Mouse (Mus musculus) limb, embryonic 10.5 days (tissue): ENCODE results near the gene 2310003L06Rik. TPM values are rescaled to one million over a fixed set of nuclear protein-coding genes. Genes with fewer than 3 reads are reported as not detected.
A peak's percentile ranks its signal among the peaks of the same experiment; 100 is the strongest.

Experiments used
- DNase-seq: peaks from one replicate; pipeline ENCODE4 v3.0.0-alpha.2; 2017; ENCODE audit warnings: low spot score
- H3K27ac ChIP-seq: fragments of 300-500 bp; sonication (generic); 2 replicates; pipeline ENCODE4 v1.5.1; 2016; ENCODE audit warnings: mild to moderate bottlenecking
- H3K27me3 ChIP-seq: fragments of 300-500 bp; sonication (generic); 2 replicates; pipeline ENCODE4 v1.6.1; 2016; ENCODE audit warnings: low read depth, mild to moderate bottlenecking; ENCODE audit not compliant: poor library complexity, severe bottlenecking
- H3K36me3 ChIP-seq: fragments of 300-500 bp; sonication (generic); 2 replicates; pipeline ENCODE4 v1.6.1; 2016; ENCODE audit warnings: mild to moderate bottlenecking, moderate library complexity
- H3K4me1 ChIP-seq: fragments of 300-500 bp; sonication (generic); 2 replicates; pipeline ENCODE4 v1.6.1; 2016
- H3K4me3 ChIP-seq: fragments of 300-500 bp; sonication (generic); 2 replicates; pipeline ENCODE4 v1.5.1; 2016; ENCODE audit warnings: mild to moderate bottlenecking, moderate library complexity
- H3K9me3 ChIP-seq: fragments of 300-500 bp; sonication (generic); replicated peaks from 2 replicates; pipeline ENCODE4 v1.6.1; 2016; ENCODE audit warnings: mild to moderate bottlenecking
- WGBS: fragments of 180-500 bp; shearing (Covaris S2); methylation state at CpG from one replicate; pipeline ENCODE4 v1.1.7; 2016; 5-methylcytosine and 5-hydroxymethylcytosine counted together
- polyA plus RNA-seq: library from polyadenylated mRNA; unstranded; fragments of >200 nt; fragmentation: Nextera tagmentation; extraction: Ambion mirVana; gene quantifications from 2 replicates; pipeline ENCODE4 v1.2.1, GENCODE M21; 2016

The 2310003L06Rik gene
- not detected in 2 replicates for polyA plus RNA-seq

DNA sequence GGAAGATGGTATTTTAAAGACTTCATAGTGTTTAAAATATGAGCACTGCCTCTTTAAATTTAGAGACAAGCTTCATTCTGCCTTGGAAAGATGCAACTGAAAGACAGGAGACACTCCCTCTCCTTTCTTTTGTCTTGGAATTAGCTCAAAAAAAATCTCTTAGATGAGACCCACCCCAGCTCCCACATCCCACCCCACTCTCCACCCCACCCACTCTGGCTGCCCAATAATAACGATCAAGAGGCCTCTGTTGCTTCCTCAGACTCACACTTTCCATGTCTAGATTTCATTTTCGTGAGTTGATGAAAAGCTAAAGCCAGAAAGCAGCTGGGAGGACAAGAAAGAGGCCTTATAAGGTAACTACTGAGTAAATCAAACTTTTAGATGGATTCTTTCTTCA lies at the start of gene 2310003L06Rik, which contains the start of gene Gm28434:
2310003L06Rik (plus strand) TSS at position 259 of the 400 bp plus-strand sequence.
Gm28434 (plus strand) TSS at position 317 of the 400 bp plus-strand sequence.
- Histone ChIP-seq H3K36me3 (no peaks in the 10 kb centered on the region), H3K4me3 (no peak within 1 kb of the TSS), H3K9me3 (no peaks in the 10 kb centered on the region), H3K27me3 (no peaks in the 10 kb centered on the region), H3K27ac (no peak within 1 kb of the TSS), H3K4me1 (no peaks in the 10 kb centered on the region)
- 75% methylated on average over 2 of the region's 2 CpGs for WGBS
- DNase-seq = no peak

DNA sequence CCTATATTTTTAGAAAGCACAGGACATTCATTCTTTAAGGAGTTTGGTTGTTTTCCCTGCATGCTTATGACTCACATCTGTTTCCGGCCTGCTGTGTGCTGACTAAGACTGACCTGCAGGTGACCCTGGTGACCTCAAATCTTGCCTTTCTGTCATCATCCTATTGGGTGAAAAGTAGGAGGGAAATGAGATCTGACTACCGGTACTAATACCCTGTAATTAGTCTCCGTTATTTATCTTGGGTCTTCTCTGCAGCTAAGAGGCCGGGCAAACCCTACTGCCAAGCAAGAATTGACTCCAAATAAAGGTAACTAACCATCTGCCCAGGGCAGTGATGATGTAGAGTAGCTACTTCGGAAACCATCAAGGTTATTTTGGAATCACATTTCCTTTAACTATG lies 43.9 kb upstream of the 2310003L06Rik start, which contains the start of gene Csn3:
Csn3 (plus strand) TSS at position 208 of the 400 bp plus-strand sequence.
- peak; percentile 37 for DNase-seq
- WGBS = 17% methylated on average over 5 of the region's 5 CpGs

DNA sequence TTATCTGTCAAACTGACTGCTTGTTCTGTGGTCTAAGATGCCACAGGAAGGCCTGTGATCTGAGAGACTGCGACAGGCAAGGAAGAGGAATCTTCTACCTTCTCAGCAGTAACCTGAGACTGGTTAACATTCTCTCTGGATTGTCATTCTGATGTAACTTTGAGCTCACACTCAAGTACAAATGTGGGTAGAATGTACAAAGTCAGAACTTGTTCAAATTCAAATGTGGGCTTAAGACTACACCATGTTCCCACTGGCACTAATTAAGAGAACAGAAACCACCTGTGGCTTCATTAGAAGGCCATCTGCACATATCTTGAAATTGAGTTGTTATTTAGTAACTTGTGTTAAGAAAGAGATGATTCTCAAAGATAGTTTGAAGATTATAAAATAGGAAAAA lies 37.7 kb upstream of the 2310003L06Rik start:
- no peaks in the 10 kb centered on the region for H3K9me3 ChIP-seq
- no peak for DNase-seq
- 59% methylated on average over 1 of the region's 1 CpGs for WGBS
- no peaks in the 10 kb centered on the region for H3K27me3 ChIP-seq
- H3K4me3 ChIP-seq = no peak overlapping the region
- no peaks in the 10 kb centered on the region for H3K4me1 ChIP-seq
- no peak overlapping the region for H3K27ac ChIP-seq
- H3K36me3 ChIP-seq = no peaks in the 10 kb centered on the region

More for the DNA sequence above, 43.9 kb upstream of the 2310003L06Rik start, which contains the start of gene Csn3:
- no peak within 1 kb of the TSS for H3K4me3 ChIP-seq
- peaks cover 15% of the 10 kb centered on the region; the same call in 1 of the 2 replicates for H3K4me1 ChIP-seq
- no peaks in the 10 kb centered on the region for H3K27me3 ChIP-seq
- no peak within 1 kb of the TSS for H3K27ac ChIP-seq
- no peaks in the 10 kb centered on the region for H3K36me3 ChIP-seq
- no peaks in the 10 kb centered on the region for H3K9me3 ChIP-seq

DNA sequence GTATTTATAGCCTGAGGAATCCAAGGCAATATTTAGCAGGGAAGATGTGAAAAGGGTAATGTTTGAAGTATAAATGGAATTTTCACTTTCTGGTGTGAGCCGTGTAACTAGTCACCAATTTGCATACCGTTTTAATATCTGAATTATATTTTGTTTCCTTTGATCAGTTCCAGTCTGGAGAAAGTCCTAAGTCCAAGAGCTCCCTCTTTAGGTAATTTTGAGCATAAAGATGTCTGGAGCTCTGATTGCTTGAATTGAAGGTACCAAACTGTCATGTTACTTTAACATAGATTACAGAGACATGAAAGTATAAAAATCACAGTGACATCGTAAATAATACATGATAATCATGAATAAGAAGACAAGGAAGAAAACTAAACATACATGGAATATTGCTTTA lies 28.5 kb upstream of the 2310003L06Rik start:
- WGBS = 53% methylated on average over 3 of the region's 3 CpGs
- Histone ChIP-seq H3K36me3 (no peaks in the 10 kb centered on the region), H3K27me3 (no peaks in the 10 kb centered on the region), H3K4me1 (no peaks in the 10 kb centered on the region), H3K4me3 (no peak overlapping the region), H3K9me3 (no peaks in the 10 kb centered on the region), H3K27ac (no peak overlapping the region)
- DNase-seq = no peak

DNA sequence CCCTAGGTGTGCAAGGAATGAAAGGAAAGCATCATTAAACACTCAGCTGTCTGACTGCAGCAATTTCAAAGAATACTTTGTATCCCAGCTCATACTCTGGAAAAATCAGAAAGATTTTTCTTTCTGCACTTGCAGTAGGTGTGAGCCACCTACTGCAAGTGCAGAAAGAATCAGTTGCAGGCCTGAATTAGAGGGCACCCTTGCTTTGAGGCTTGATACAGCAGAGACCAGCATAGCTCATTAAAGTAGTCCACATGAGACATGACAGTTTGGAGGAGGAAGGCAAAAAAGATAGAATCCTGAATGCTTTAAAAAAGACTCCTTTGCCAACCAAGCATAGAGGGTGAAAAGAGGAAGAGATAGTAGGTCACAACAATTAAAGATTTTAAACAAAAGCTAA lies 26.7 kb upstream of the 2310003L06Rik start:
- Histone ChIP-seq H3K4me3 (no peak overlapping the region), H3K27ac (no peak overlapping the region), H3K36me3 (no peaks in the 10 kb centered on the region), H3K27me3 (no peaks in the 10 kb centered on the region), H3K9me3 (no peaks in the 10 kb centered on the region), H3K4me1 (no peaks in the 10 kb centered on the region)
- DNase-seq = no peak

DNA sequence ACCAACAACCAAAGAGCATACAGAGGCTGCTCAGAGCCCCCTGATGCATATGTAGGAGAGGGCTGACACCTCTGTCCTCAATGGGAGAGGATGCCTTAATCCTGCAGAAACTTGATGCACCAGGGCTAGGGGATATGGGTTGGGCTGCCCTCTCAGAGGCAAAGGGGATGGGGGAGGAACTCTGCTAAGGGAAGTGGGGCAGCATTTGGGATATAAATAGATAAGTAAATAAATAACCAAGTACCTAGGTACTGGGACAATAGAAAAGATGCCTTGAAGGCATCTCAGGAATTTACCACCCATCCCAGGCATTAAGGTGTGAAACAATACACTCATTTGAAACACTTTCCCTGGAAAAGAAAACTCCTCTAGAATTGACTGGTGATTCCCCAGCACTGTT lies 17.4 kb upstream of the 2310003L06Rik start:
- no peak for DNase-seq
- Histone ChIP-seq H3K4me1 (no peaks in the 10 kb centered on the region), H3K27me3 (no peaks in the 10 kb centered on the region), H3K4me3 (no peak overlapping the region), H3K9me3 (no peaks in the 10 kb centered on the region), H3K27ac (no peak overlapping the region), H3K36me3 (no peaks in the 10 kb centered on the region)

DNA sequence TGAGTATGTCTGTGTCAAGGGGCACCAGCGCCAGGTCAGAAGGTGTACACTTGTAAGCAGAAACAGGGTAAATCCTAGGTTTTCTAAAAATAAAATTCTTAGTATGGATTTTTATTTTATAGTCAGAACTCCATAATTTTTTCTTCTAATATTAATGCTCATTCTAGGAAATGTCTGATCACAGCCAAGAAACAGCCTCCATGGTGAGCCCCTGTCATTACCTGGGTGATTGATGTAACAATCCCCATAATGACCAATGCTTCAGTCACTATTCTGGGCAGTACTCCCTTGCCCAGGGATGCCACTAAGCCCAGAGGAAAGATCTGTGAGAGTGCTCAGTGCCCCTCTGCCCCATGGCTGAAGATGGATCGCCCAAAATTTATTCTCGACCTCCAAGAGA lies 9.9 kb downstream of the 2310003L06Rik start, which contains the start of gene Cabs1:
Cabs1 (plus strand) TSS at position 301 of the 400 bp plus-strand sequence.
- no peak within 1 kb of the TSS for H3K27ac ChIP-seq
- WGBS = 86% methylated on average over 3 of the region's 3 CpGs
- no peak for DNase-seq
- no peaks in the 10 kb centered on the region for H3K9me3 ChIP-seq
- H3K36me3 ChIP-seq = no peaks in the 10 kb centered on the region
- H3K27me3 ChIP-seq = no peaks in the 10 kb centered on the region
- no peaks in the 10 kb centered on the region for H3K4me1 ChIP-seq
- H3K4me3 ChIP-seq = no peak within 1 kb of the TSS

DNA sequence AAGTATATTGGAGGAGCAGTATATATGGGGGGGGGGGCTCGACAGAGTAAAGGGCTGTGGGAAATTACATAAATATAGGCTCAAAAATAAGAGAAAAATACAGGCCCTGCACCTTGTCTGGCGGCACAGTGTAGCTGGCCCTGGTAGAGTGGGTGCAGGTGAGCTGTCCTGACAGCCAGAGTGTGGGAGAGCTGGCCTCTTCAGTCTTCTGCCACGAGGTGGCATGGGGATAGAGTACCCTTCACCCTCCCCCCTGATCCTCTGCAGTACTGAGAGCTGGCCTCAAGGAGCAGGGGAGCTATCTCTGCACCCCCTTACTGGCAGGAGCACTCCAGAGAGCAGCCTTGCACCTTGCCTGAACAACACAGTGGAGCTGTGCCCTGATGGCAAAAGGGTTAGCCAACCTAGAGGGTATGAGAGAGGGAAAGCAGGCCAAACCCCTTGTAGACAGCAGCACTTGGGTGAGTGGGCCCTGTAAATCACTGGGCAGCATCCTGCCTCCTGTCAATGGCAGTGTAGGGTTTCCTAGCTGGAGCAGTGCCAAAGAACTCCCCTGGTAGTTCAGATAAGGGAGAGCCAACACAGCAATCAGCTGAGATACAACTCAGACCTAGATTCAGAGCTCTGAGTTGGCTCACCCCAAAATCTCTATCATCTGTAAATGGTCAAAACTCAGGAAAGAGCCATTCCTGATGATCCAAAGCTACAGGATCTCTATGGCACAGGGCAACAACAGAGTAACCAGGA lies 13.4 kb downstream of the 2310003L06Rik start:
- H3K9me3 ChIP-seq = no peaks in the 10 kb centered on the region
- no peak overlapping the region for H3K27ac ChIP-seq
- 66% methylated on average over 3 of the region's 3 CpGs for WGBS

DNA sequence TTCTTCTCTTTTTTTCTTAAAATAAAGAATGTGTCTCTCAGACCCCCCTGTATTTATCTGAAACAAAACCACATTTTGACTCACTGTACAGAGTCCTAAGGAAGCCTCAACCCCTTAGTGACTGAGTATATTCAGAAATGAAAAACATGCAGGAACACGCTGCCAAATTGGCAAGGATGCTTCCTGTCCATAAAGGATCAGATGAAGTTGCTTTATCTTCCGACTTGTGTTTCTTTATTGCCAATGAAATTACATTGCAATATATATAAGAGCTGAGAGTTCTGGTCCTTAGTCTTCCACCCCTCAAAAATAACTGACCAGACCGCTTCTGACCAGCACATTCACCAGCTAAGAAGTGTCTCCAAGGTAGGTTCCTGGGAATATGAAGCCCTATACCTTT lies 33.0 kb downstream of the 2310003L06Rik start, which contains the start of gene Smr3a:
Smr3a (plus strand) TSS at position 301 of the 400 bp plus-strand sequence.
- 91% methylated on average over 3 of the region's 3 CpGs for WGBS

More for the DNA sequence above, 13.4 kb downstream of the 2310003L06Rik start:
- Histone ChIP-seq H3K27me3 (no peaks in the 10 kb centered on the region), H3K4me1 (no peaks in the 10 kb centered on the region), H3K36me3 (no peaks in the 10 kb centered on the region), H3K4me3 (no peak overlapping the region)
- no peak for DNase-seq

DNA sequence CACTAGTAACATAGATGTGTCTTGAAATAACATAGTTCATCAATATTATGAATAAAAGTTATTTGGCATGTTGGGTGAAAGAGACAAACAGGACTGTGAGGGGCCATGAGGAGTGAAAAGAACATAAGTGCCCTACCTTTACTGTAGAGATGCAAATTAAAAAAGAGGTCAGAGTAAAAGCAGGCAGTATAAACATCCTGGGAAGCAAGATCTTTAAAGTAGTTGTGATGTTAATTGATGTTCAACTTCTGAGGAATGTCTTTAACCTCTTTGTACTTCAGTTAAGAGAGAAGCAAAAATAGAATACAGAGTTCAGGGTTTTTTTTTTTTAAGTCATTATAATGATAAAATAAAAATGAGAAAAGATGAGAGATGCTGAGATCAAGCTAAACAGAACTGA lies 36.0 kb downstream of the 2310003L06Rik start:
- Histone ChIP-seq H3K36me3 (no peaks in the 10 kb centered on the region), H3K4me1 (no peaks in the 10 kb centered on the region), H3K27me3 (no peaks in the 10 kb centered on the region), H3K4me3 (no peak overlapping the region), H3K27ac (no peak overlapping the region), H3K9me3 (no peaks in the 10 kb centered on the region)
- no peak for DNase-seq

More for the DNA sequence above, 33.0 kb downstream of the 2310003L06Rik start, which contains the start of gene Smr3a:
- Histone ChIP-seq H3K9me3 (no peaks in the 10 kb centered on the region), H3K27ac (no peak within 1 kb of the TSS), H3K27me3 (no peaks in the 10 kb centered on the region), H3K4me3 (no peak within 1 kb of the TSS), H3K4me1 (no peaks in the 10 kb centered on the region), H3K36me3 (no peaks in the 10 kb centered on the region)
- DNase-seq = no peak

Other genes with a start within 250 kb of the 2310003L06Rik start
- not detected in 2 replicates for gene Csn1s2a, start 194.9 kb upstream of the 2310003L06Rik start, polyA plus RNA-seq
- gene Csn1s2b, start 161.4 kb upstream of the 2310003L06Rik start, polyA plus RNA-seq = not detected in 2 replicates
- not detected in 2 replicates for gene Prr27, start 143.8 kb upstream of the 2310003L06Rik start, polyA plus RNA-seq
- not detected in 2 replicates for gene Odam, start 84.4 kb upstream of the 2310003L06Rik start, polyA plus RNA-seq
- 0.15 and 0.40 TPM in 2 replicates for gene Csn3, start 43.9 kb upstream of the 2310003L06Rik start, polyA plus RNA-seq
- gene Gm28434, start 58 bp downstream of the 2310003L06Rik start, polyA plus RNA-seq = not detected in 2 replicates
- not detected in 2 replicates for gene Cabs1, start 10.0 kb downstream of the 2310003L06Rik start, polyA plus RNA-seq
- gene Smr3a, start 33.1 kb downstream of the 2310003L06Rik start, polyA plus RNA-seq = not detected in 2 replicates
- not detected in 2 replicates for gene Smr2, start 117.1 kb downstream of the 2310003L06Rik start, polyA plus RNA-seq
- gene Gm11116, start 142.1 kb downstream of the 2310003L06Rik start, polyA plus RNA-seq = not detected in 2 replicates
- not detected in 2 replicates for gene Gm11115, start 184.6 kb downstream of the 2310003L06Rik start, polyA plus RNA-seq